Mouse (Mus musculus) bone marrow macrophage, adult 2 months (primary cell): Measurements from ENCODE around the gene Pagr1a.

Source experiments
- CTCF ChIP-seq: IDR thresholded peaks from 2 replicates; pipeline ENCODE4 v1.5.1; 2012; ENCODE audit warnings: low read depth, mild to moderate bottlenecking, low read length, moderate library complexity
- POLR2A ChIP-seq: IDR thresholded peaks from 2 replicates; pipeline ENCODE4 v1.6.1; 2012; ENCODE audit warnings: mild to moderate bottlenecking, low read depth, low read length, borderline replicate concordance

GRCm38 (mm10) chr7:127011051-127011450 lies 6.1 kb downstream of the Pagr1a start:
- TF ChIP-seq CTCF (no peak), POLR2A (no peak)
